Mouse (Mus musculus) midbrain, embryonic 11.5 days (tissue): ENCODE results near the gene Scn5a. TPM values are rescaled to one million over a fixed set of nuclear protein-coding genes. Genes with fewer than 3 reads are reported as not detected.

Experiments
- ATAC-seq: fragments of 200-750 bp; cut with Nextera tagmentation; 2 replicates; pipeline ENCODE4 v1.8.0; 2017; ENCODE audit warnings: moderate TSS enrichment, moderate library complexity; ENCODE audit not compliant: low FRiP score
- DNase-seq: peaks from one replicate; pipeline ENCODE4 v3.0.0; 2015; ENCODE audit warnings: low spot score; ENCODE audit errors: missing footprints
- H3K27ac ChIP-seq: fragments of 300-500 bp; sonication (generic); 2 replicates; pipeline ENCODE4 v1.5.1; 2014; ENCODE audit warnings: low read depth, low read length
- H3K27me3 ChIP-seq: fragments of 300-500 bp; sonication (generic); 2 replicates; pipeline ENCODE4 v1.6.1; 2014; ENCODE audit warnings: mild to moderate bottlenecking, low read length, moderate library complexity, mixed read lengths; ENCODE audit not compliant: control insufficient read depth, insufficient read depth
- H3K36me3 ChIP-seq: fragments of 300-500 bp; sonication (generic); 2 replicates; pipeline ENCODE4 v1.6.1; 2014; ENCODE audit warnings: mild to moderate bottlenecking, low read length, moderate library complexity, mixed read lengths; ENCODE audit not compliant: control insufficient read depth, insufficient read depth
- H3K4me1 ChIP-seq: fragments of 300-500 bp; sonication (generic); 2 replicates; pipeline ENCODE4 v1.6.1; 2014; ENCODE audit warnings: low read length; ENCODE audit not compliant: control insufficient read depth, insufficient read depth
- H3K4me2 ChIP-seq: fragments of 300-500 bp; sonication (generic); 2 replicates; pipeline ENCODE4 v1.6.1; 2014; ENCODE audit warnings: mild to moderate bottlenecking, moderate library complexity
- H3K4me3 ChIP-seq: fragments of 300-500 bp; sonication (generic); 2 replicates; pipeline ENCODE4 v1.5.1; 2014; ENCODE audit warnings: low read depth, low read length
- H3K9ac ChIP-seq: fragments of 300-500 bp; sonication (generic); 2 replicates; pipeline ENCODE4 v1.6.1; 2014; ENCODE audit warnings: low read length
- H3K9me3 ChIP-seq: fragments of 300-500 bp; sonication (generic); 2 replicates; pipeline ENCODE4 v1.6.1; 2016; ENCODE audit warnings: low read length; ENCODE audit not compliant: control insufficient read depth
- WGBS: fragments of 180-500 bp; shearing (Covaris S2); extraction: QIAGEN DNeasy Blood & Tissue Kit; methylation state at CpG from one replicate; pipeline ENCODE4 v1.1.7; 2014; 5-methylcytosine and 5-hydroxymethylcytosine counted together
- polyA plus RNA-seq: library from polyadenylated mRNA; unstranded; fragments of >200 nt; fragmentation: Nextera tagmentation; extraction: Ambion mirVana; gene quantifications from 2 replicates; pipeline ENCODE4 v1.2.1, GENCODE M21; 2014

The Scn5a gene
- polyA plus RNA-seq, 1 experiment from 2014 or later = 0.16 TPM

- DNase-seq (no peak), ATAC-seq (peak; percentile 30; the same call in 1 of the 2 replicates)
- Histone ChIP-seq H3K9me3 (no peaks in the 10 kb centered on the region), H3K4me1 (peaks cover 3% of the 10 kb centered on the region; the same call in 1 of the 2 replicates), H3K4me3 (no peak overlapping the region), H3K36me3 (no peaks in the 10 kb centered on the region), H3K27ac (no peak overlapping the region), H3K4me2 (no peak overlapping the region), H3K27me3 (no peaks in the 10 kb centered on the region), H3K9ac (no peak overlapping the region)
- WGBS = 59% methylated on average over 23 of the region's 23 CpGs
These were observed 95.1 kb downstream of the Scn5a start for GRCm38 (mm10) chr9:119483554-119484353.

GRCm38 (mm10) chr9:119481612-119482011 is 97.2 kb downstream of the Scn5a start:
- H3K36me3 ChIP-seq = no peaks in the 10 kb centered on the region
- H3K27ac ChIP-seq = no peak overlapping the region
- H3K4me1 ChIP-seq = peaks cover 3% of the 10 kb centered on the region; the same call in 1 of the 2 replicates
- no peak overlapping the region for H3K4me2 ChIP-seq
- H3K9ac ChIP-seq = no peak overlapping the region
- no peak overlapping the region for H3K4me3 ChIP-seq
- no peaks in the 10 kb centered on the region for H3K27me3 ChIP-seq
- DNase-seq (no peak), ATAC-seq (no peak)
- 80% methylated on average over 4 of the region's 4 CpGs for WGBS
- no peaks in the 10 kb centered on the region for H3K9me3 ChIP-seq

GRCm38 (mm10) chr9:119479297-119479696 is 99.5 kb downstream of the Scn5a start:
- Histone ChIP-seq H3K27me3 (no peaks in the 10 kb centered on the region), H3K4me2 (no peak overlapping the region), H3K4me1 (peaks cover 3% of the 10 kb centered on the region; the same call in 1 of the 2 replicates), H3K4me3 (no peak overlapping the region), H3K9ac (no peak overlapping the region), H3K27ac (no peak overlapping the region), H3K36me3 (no peaks in the 10 kb centered on the region), H3K9me3 (no peaks in the 10 kb centered on the region)
- 81% methylated on average over 8 of the region's 8 CpGs for WGBS
- no peak for ATAC-seq
- no peak for DNase-seq

DNA sequence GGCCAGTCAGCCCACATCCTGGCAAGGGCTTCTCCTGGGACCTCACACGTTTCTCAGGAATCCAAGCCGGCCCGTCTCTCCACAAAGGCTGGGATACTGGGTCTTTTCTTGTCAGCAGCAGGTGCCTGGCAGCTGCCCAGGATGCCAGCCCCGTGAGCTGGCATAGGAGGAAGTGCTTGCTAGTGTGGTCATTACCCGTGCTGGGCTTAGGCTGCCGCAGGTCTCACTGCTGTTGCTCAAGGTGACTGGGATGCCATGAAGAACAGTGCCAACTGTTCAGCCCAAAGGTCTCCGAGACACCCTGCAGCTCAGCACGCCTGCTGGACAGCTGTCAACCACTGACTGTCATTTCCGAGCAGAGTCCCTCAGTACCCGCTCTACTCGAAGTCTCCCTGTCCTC is 100.5 kb downstream of the Scn5a start:
- WGBS = 87% methylated on average over 11 of the region's 11 CpGs
- Histone ChIP-seq H3K27me3 (no peaks in the 10 kb centered on the region), H3K4me2 (no peak overlapping the region), H3K36me3 (no peaks in the 10 kb centered on the region), H3K4me1 (no peaks in the 10 kb centered on the region), H3K27ac (no peak overlapping the region), H3K4me3 (no peak overlapping the region), H3K9ac (no peak overlapping the region), H3K9me3 (no peaks in the 10 kb centered on the region)
- ATAC-seq = no peak
- no peak for DNase-seq

DNA sequence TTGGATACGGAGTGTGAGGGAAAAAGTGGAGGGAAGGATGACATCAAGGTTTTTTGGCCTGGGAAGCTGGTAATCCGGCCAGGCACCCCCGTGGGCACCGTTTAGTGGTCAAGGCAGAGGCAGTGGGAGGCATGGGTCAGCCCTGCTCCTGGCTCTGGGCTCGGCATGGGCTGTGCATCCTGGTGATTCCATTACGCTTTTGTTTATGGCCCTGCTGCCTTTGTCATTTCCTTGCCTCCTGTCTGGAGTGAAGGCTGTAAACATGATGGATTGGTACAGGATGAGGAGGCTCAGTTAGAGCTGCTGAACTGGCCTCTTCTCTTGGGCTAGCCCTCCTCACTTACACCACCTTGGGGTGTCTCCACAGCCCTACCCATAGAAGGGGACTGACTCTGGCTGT is 101.1 kb downstream of the Scn5a start:
- no peaks in the 10 kb centered on the region for H3K27me3 ChIP-seq
- WGBS = 69% methylated on average over 6 of the region's 6 CpGs

GRCm38 (mm10) chr9:119474717-119475611 is 103.9 kb downstream of the Scn5a start:
- Histone ChIP-seq H3K4me2 (no peak overlapping the region), H3K36me3 (no peaks in the 10 kb centered on the region), H3K27ac (no peak overlapping the region), H3K4me1 (no peaks in the 10 kb centered on the region), H3K27me3 (no peaks in the 10 kb centered on the region), H3K9me3 (no peaks in the 10 kb centered on the region), H3K4me3 (no peak overlapping the region), H3K9ac (no peak overlapping the region)
- WGBS = 68% methylated on average over 15 of the region's 15 CpGs
- DNase-seq = no peak
- ATAC-seq = no peak

More for the DNA sequence above, 101.1 kb downstream of the Scn5a start:
- ATAC-seq (no peak), DNase-seq (no peak)
- Histone ChIP-seq H3K4me3 (no peak overlapping the region), H3K36me3 (no peaks in the 10 kb centered on the region), H3K27ac (no peak overlapping the region), H3K9ac (no peak overlapping the region), H3K4me1 (no peaks in the 10 kb centered on the region), H3K4me2 (no peak overlapping the region), H3K9me3 (no peaks in the 10 kb centered on the region)

GRCm38 (mm10) chr9:119473608-119474164 is 105.1 kb downstream of the Scn5a start:
- ATAC-seq = no peak
- 89% methylated on average over 9 of the region's 9 CpGs for WGBS
- Histone ChIP-seq H3K27ac (no peak overlapping the region), H3K27me3 (no peaks in the 10 kb centered on the region), H3K9ac (no peak overlapping the region), H3K36me3 (no peaks in the 10 kb centered on the region), H3K4me1 (no peaks in the 10 kb centered on the region), H3K4me3 (no peak overlapping the region), H3K9me3 (no peaks in the 10 kb centered on the region), H3K4me2 (no peak overlapping the region)
- no peak for DNase-seq

GRCm38 (mm10) chr9:119473011-119473410 is 105.8 kb downstream of the Scn5a start:
- Histone ChIP-seq H3K9ac (no peak overlapping the region), H3K4me2 (no peak overlapping the region), H3K27me3 (no peaks in the 10 kb centered on the region), H3K9me3 (no peaks in the 10 kb centered on the region), H3K36me3 (no peaks in the 10 kb centered on the region), H3K4me3 (no peak overlapping the region), H3K27ac (no peak overlapping the region), H3K4me1 (no peaks in the 10 kb centered on the region)
- ATAC-seq = no peak
- no peak for DNase-seq
- WGBS = 97% methylated on average over 1 of the region's 1 CpGs
